15 mouse cellular contexts compared by ENCODE assay signal in genomic region chr2:124202475-124202990, GRCm38 (mm10).
DNase-seq lines count a peak whose midpoint lies in the region; ATAC-seq and TF ChIP-seq lines count a peak whose summit lies in the region.
"Had no signal": no experiment of that assay in that cellular context is flagged by ENCODE, and none has a peak within 500 bp of the region (broad histone marks: within the 10 kb centered on the region; RNA-seq: fewer than 3 reads in every experiment).

No protein-coding gene starts in this region.

- H3K9me3 ChIP-seq in forebrain, embryonic 11.5 days (ENCODE audit: control insufficient read depth, low read length), result no peaks in the 10 kb centered on the region
- no peaks in the 10 kb centered on the region for H3K9me3 ChIP-seq in forebrain, embryonic 12.5 days
- no peaks in the 10 kb centered on the region for H3K9me3 ChIP-seq in lung, embryonic 14.5 days (ENCODE audit: low read depth, low read length)
- H3K9me3 ChIP-seq: limb, embryonic 12.5 days had no signal

- 27% methylated on average over 4 of the region's 4 CpGs for WGBS in forebrain, embryonic 11.5 days
- 35% methylated on average over 4 of the region's 4 CpGs for WGBS in forebrain, embryonic 12.5 days
- WGBS in lung, embryonic 14.5 days, result 41% methylated on average over 4 of the region's 4 CpGs

- H3K9ac ChIP-seq in forebrain, embryonic 11.5 days (ENCODE audit: low read length), result no peak overlapping the region
- no peak overlapping the region for H3K9ac ChIP-seq in forebrain, embryonic 12.5 days
- no peak overlapping the region for H3K9ac ChIP-seq in lung, embryonic 14.5 days
- H3K9ac ChIP-seq: limb, embryonic 12.5 days; liver, embryonic 14.5 days had no signal

- H3K4me3 ChIP-seq in forebrain, embryonic 11.5 days (ENCODE audit: low read depth, low read length), result no peak overlapping the region
- H3K4me3 ChIP-seq in forebrain, embryonic 12.5 days (replicated peaks), result no peak overlapping the region
- H3K4me3 ChIP-seq in lung, embryonic 14.5 days (ENCODE audit: low read depth, low read length), result no peak overlapping the region
- H3K4me3 ChIP-seq: heart, adult 2 months; limb, embryonic 12.5 days had no signal

- TF ChIP-seq POLR2A in brain, embryonic 14.5 days (IDR thresholded peaks at IDR 0.05; ENCODE audit: borderline replicate concordance, extremely low read depth, insufficient read depth, insufficient read length, poor library complexity, severe bottlenecking), result no peak

- H3K27ac ChIP-seq in forebrain, embryonic 11.5 days (ENCODE audit: low read depth, low read length), result no peak overlapping the region
- no peak overlapping the region for H3K27ac ChIP-seq in forebrain, embryonic 12.5 days
- H3K27ac ChIP-seq in lung, embryonic 14.5 days (ENCODE audit: low read depth), result no peak overlapping the region
- H3K27ac ChIP-seq: heart, adult 2 months; limb, embryonic 12.5 days; liver, embryonic 14.5 days had no signal

- no peaks in the 10 kb centered on the region for H3K27me3 ChIP-seq in forebrain, embryonic 11.5 days (ENCODE audit: control insufficient read depth, insufficient read depth, low read length)
- no peaks in the 10 kb centered on the region for H3K27me3 ChIP-seq in forebrain, embryonic 12.5 days
- H3K27me3 ChIP-seq in lung, embryonic 14.5 days (ENCODE audit: insufficient read depth, low read length), result no peaks in the 10 kb centered on the region
- H3K27me3 ChIP-seq: limb, embryonic 12.5 days had no signal

- no peaks in the 10 kb centered on the region for H3K4me1 ChIP-seq in forebrain, embryonic 11.5 days (replicated peaks; ENCODE audit: control insufficient read depth, insufficient read depth, low read length)
- peaks cover 7% of the 10 kb centered on the region; the same call in 1 of the 2 replicates for H3K4me1 ChIP-seq in forebrain, embryonic 12.5 days
- no peaks in the 10 kb centered on the region for H3K4me1 ChIP-seq in lung, embryonic 14.5 days (ENCODE audit: insufficient read depth)
- H3K4me1 ChIP-seq: limb, embryonic 12.5 days had no signal

- DNase-seq in forebrain, embryonic 11.5 days (ENCODE audit: low spot score), result no peak
- peak; percentile 13 for DNase-seq in lung, embryonic 14.5 days
- no peak for DNase-seq in lung, postnatal 36 days
- peak; percentile 52 for DNase-seq in brain, embryonic 14.5 days (ENCODE audit: low read depth)
- no peak for DNase-seq in heart, adult 8-10 months (ENCODE audit: low spot score)
- DNase-seq: adrenal gland, postnatal 10 days; heart, adult 2 months; heart, postnatal 10 days; kidney, adult 8-10 months; lung, postnatal 14 days; thymus, adult 18-20 months had no signal

- no peak overlapping the region for H3K4me2 ChIP-seq in forebrain, embryonic 11.5 days (ENCODE audit: low read depth, low read length, severe bottlenecking)
- H3K4me2 ChIP-seq in forebrain, embryonic 12.5 days, result no peak overlapping the region
- H3K4me2 ChIP-seq in lung, embryonic 14.5 days, result no peak overlapping the region
- H3K4me2 ChIP-seq: limb, embryonic 12.5 days had no signal

- peak; percentile 63; the same call in 1 of the 2 replicates for ATAC-seq in forebrain, embryonic 11.5 days (replicated peaks; ENCODE audit: low FRiP score)
- ATAC-seq in forebrain, embryonic 12.5 days (ENCODE audit: low FRiP score), result no peak
- ATAC-seq in lung, embryonic 14.5 days (ENCODE audit: insufficient read depth), result no peak
- peak; percentile 93 for ATAC-seq in megakaryocyte, adult 5-6 weeks (ENCODE audit: poor library complexity, severe bottlenecking)

- H3K36me3 ChIP-seq in forebrain, embryonic 11.5 days (ENCODE audit: control insufficient read depth, insufficient read depth, low read length), result no peaks in the 10 kb centered on the region
- H3K36me3 ChIP-seq in forebrain, embryonic 12.5 days (replicated peaks), result no peaks in the 10 kb centered on the region
- H3K36me3 ChIP-seq in lung, embryonic 14.5 days (ENCODE audit: insufficient read depth), result no peaks in the 10 kb centered on the region
- H3K36me3 ChIP-seq: limb, embryonic 12.5 days had no signal

- TF ChIP-seq CTCF in lung, embryonic 14.5 days (IDR thresholded peaks at IDR 0.05; ENCODE audit: low read depth), result no peak
- no peak for TF ChIP-seq CTCF in brain, embryonic 14.5 days (IDR thresholded peaks at IDR 0.05; ENCODE audit: borderline replicate concordance, extremely low read depth, insufficient read depth, insufficient read length)

Comparison
In these comparisons a context has a peak if more than half of its experiments do, and no peak if none do; other contexts are left out.
1. ATAC-seq: peak in forebrain, embryonic 11.5 days (single experiment) and megakaryocyte, adult 5-6 weeks (single experiment); none in forebrain, embryonic 12.5 days (single experiment) and lung, embryonic 14.5 days (single experiment).
2. DNase-seq: peak in lung, embryonic 14.5 days (single experiment) and brain, embryonic 14.5 days (single experiment); none in forebrain, embryonic 11.5 days (single experiment), lung, postnatal 36 days (single experiment) and heart, adult 8-10 months (single experiment).